Comparison of ENCODE assay signal across 30 mouse cellular contexts in genomic region chr14:32880332-32880731, GRCm38 (mm10). TPM values are rescaled to one million over a fixed set of nuclear protein-coding genes. Genes with fewer than 3 reads are reported as not detected.
"Had no signal": no experiment of that assay in that cellular context is flagged by ENCODE, and none has a peak within 500 bp of the region (broad histone marks: within the 10 kb centered on the region; RNA-seq: fewer than 3 reads in every experiment).

No protein-coding gene starts in this region.

- ATAC-seq: midbrain, embryonic 15.5 days had no signal

- H3K4me2 ChIP-seq: liver, embryonic 13.5 days; midbrain, embryonic 12.5 days; midbrain, embryonic 15.5 days; neural tube, embryonic 13.5 days had no signal

- H3K27ac ChIP-seq: left cerebral cortex, adult 2 months; liver, embryonic 13.5 days; midbrain, embryonic 12.5 days; midbrain, embryonic 15.5 days; neural tube, embryonic 13.5 days; stomach, postnatal 0 days had no signal

- H3K4me1 ChIP-seq: liver, embryonic 13.5 days; midbrain, embryonic 12.5 days; midbrain, embryonic 15.5 days; neural tube, embryonic 13.5 days had no signal

- H3K9me3 ChIP-seq: liver, embryonic 13.5 days; midbrain, embryonic 12.5 days; midbrain, embryonic 15.5 days; neural tube, embryonic 13.5 days had no signal

- H3K36me3 ChIP-seq: liver, embryonic 13.5 days; midbrain, embryonic 12.5 days; midbrain, embryonic 15.5 days; neural tube, embryonic 13.5 days had no signal

- H3K27me3 ChIP-seq: liver, embryonic 13.5 days; midbrain, embryonic 12.5 days; midbrain, embryonic 15.5 days; neural tube, embryonic 13.5 days had no signal

- H3K9ac ChIP-seq: liver, embryonic 13.5 days; midbrain, embryonic 12.5 days; midbrain, embryonic 15.5 days; neural tube, embryonic 13.5 days had no signal

- DNase-seq: kidney, adult 9 months; kidney, postnatal 10 days; kidney, postnatal 36 days; layer of hippocampus, postnatal 36 days; liver, embryonic 13.5 days; lung, adult 2 months; lung, postnatal 14 days; lung, postnatal 4 days; right cerebral cortex, adult 18-20 months; right cerebral cortex, postnatal 14 days; right cerebral cortex, postnatal 4 days; thymus, adult 18-20 months; thymus, postnatal 36 days had no signal

- H3K4me3 ChIP-seq: left cerebral cortex, adult 2 months; liver, embryonic 13.5 days; midbrain, embryonic 12.5 days; midbrain, embryonic 15.5 days; myocyte; neural tube, embryonic 13.5 days had no signal

RNA-seq across cellular contexts. Expression of gene Vstm4, which starts 23.8 kb away (rescaled TPM):
- total RNA-seq: megakaryocyte progenitor cell, adult 5-6 weeks; megakaryocyte-erythroid progenitor cell, adult 5-6 weeks; monocyte, adult 5-6 weeks; neutrophil, adult 5-6 weeks had no signal
- polyA plus RNA-seq: myocyte had no signal

RNA-seq across cellular contexts. Expression of gene Fam170b, which starts 46.6 kb away (rescaled TPM):
- total RNA-seq: layer of hippocampus, adult 8-10 months; layer of hippocampus, postnatal 10 days; layer of hippocampus, postnatal 36 days; left cerebral cortex, adult 2 months; left cerebral cortex, postnatal 10 days; left cerebral cortex, postnatal 36 days; megakaryocyte progenitor cell, adult 5-6 weeks; megakaryocyte-erythroid progenitor cell, adult 5-6 weeks; neutrophil, adult 5-6 weeks had no signal
- polyA plus RNA-seq: limb, embryonic 11.5 days; limb, embryonic 14.5 days; liver, embryonic 13.5 days; lung, adult 2 months; midbrain, embryonic 12.5 days; midbrain, embryonic 15.5 days; myocyte; stomach, postnatal 0 days; urinary bladder, adult 2 months had no signal
